Mouse (Mus musculus) ZHBTc4 (cell line): Measurements from ENCODE around the gene Ndufb4.
"Not testable (repeated sequence)": the region's sequence is repeated elsewhere in the genome, so short reads cannot be mapped to it uniquely, and the experiment has no call there.

Experiments
- DNase-seq: peaks from one replicate; pipeline ENCODE4 v3.0.0-alpha.2; 2011; ENCODE audit warnings: low read depth, low spot score

Ndufb4 gene

GRCm38 (mm10) chr16:37680216-37680615 is 26.0 kb upstream of the Ndufb4 start:
- DNase-seq = no peak

GRCm38 (mm10) chr16:37677586-37677985 is 23.3 kb upstream of the Ndufb4 start:
- no peak for DNase-seq

- DNase-seq = no peak
Measured at GRCm38 (mm10) chr16:37676677-37677072, 22.4 kb upstream of the Ndufb4 start.

- peak; percentile 65 for DNase-seq
Measured at GRCm38 (mm10) chr16:37676024-37676676, 21.9 kb upstream of the Ndufb4 start.

- DNase-seq = no peak
Measured at GRCm38 (mm10) chr16:37675326-37675725, 21.1 kb upstream of the Ndufb4 start.

GRCm38 (mm10) chr16:37670666-37671283 is 16.5 kb upstream of the Ndufb4 start:
- DNase-seq = no peak

- DNase-seq = no peak
Measured at GRCm38 (mm10) chr16:37665394-37665935, 11.2 kb upstream of the Ndufb4 start.

DNA sequence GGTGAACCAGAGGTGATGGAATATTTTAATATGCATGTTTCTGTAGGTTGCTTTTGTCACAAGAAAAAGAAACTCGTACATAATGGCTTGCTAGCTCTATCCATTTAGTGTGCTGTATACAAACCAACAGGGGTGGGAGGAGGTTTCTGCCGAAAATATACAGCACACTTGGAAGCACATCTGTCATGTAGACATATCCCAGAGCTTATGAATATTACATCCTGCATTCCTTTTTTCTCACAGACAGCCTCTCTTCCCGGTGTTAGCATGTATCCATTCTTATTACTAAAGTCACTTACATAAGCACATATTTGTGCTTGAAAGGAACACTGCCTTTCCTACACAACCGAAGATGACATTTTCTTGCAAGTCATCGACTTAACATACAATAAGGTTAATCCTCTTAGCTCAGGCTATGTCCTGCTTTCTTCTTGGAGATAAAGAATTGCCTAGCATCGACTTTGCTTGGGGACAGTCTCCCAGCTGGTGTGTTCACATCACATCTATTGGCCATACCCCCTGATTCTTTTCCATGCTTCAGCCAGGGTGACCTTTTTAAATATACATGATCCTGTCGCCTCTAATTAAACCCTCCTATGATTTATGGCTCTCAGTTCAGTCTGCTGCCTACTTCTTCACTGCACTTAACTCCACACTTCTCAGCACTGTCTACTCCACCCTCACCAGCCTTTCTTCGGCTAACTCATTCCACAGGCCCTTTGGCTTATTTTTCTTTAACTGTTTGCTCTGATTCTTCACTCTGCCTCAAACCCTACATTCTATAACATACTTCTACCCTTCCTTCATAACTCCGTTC is 9.6 kb upstream of the Ndufb4 start:
- DNase-seq = no peak

DNA sequence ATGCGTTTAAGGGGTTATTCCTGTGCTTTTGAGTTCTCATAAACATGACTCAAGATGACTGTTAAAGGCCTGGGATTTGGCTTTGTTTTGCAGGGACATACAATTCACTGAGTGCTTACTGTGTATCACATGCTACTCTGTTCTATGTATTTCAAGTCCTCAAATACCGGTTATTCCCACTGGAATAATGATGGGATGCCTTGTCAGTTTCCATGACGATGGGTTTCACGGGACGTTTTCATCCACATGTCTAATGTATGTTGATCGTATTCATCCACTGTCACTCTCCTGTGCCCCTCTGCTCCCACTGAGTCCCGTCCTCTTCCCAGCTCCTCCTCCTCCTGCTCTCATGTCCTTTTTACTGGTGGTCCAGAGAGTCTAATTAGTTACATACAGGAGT is 2.5 kb upstream of the Ndufb4 start:
- no peak for DNase-seq

DNA sequence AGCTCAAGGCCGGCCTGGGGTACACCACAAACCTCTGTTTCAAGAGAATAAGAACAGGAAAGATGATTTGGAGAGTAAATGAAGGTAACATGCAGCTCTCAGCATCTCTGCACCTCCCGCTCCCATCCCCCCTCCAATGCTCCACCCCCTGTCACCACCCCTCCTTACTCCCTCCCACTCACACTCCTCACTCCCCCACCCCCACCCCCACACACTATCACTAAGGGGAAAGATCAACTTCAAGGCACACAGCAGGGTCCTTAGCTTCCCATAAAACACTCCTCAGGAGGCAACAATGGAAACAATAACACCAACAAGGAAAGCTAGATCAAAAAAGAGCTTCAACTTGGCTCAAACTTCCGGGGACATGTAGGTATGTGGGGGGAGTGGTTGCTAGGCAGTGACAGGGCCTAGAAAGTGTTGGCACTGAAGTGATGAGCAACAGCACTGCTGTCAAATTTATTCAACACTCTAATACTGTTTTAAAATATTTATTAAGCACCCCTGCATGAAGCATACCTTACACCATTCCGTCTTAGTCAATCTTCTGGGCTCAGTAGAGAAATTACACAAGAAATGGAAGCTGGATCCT is 1.6 kb upstream of the Ndufb4 start:
- peak; percentile 86 for DNase-seq

DNA sequence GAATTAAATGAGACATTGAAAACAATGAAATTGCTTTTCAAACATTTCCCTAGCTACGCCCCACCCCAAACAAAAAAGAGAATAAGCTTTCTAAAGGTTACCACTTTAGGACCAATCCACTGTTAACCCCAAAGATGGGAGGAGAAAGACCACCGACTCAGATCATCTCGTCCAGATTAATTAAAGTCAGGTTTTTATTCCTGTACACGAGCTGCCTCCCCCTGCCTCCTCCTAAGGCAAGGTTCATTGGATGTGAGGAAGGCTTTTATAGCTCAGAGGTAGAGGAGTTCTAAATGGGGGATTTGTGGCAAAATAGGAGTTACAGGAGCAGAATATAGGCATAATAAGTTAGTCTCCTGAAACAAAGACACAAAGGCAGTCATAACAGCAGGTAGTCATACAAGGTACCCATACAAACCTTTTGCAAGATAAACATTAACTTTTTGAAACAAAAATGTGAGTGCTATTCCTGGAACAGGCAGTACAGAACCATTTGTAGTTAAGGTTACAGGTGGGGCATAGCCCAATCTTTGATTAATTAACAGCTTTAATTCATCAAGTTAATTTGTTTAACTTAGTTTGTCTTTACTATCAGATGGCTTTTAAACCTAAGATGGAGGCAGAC is 690 bp upstream of the Ndufb4 start:
- no peak for DNase-seq

DNA sequence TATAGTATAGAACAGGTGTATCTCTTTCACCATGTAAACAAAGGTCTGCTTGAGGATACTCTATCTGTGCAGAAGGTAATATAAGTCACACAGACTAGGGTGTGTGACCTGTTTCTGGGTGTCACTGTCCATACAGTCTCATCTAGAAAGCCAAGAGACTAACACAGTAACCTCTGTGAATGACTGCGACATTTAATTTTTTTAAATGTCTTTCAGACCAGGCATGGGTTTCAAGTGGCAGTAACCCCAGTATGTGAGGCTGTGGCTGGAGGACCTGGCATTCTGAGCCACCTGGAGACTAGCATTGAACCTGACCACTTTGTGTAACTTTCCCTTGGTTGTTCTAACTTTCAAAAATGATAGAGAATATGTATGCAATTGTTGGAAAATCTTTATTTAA is 1.2 kb downstream of the Ndufb4 start:
- DNase-seq = no peak

DNA sequence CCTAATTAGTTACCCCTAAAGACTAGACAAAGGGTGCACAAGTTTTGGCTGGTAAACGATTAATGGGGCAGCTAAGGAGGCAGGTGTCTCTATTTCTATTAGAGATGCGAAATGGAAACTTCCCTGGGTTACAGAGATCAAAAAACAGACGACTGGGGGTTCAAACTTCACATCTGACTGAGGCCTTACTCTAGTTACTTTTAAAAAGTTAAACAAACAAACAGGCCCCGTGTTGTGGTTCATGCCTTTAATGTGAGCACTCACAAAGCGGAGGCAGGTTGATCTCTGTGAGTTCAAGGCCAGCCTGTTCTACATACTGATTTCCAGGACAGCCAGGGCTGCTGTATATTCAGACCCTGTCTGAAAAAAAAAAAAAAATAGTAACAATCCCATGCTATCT is 1.6 kb downstream of the Ndufb4 start:
- no peak for DNase-seq

GRCm38 (mm10) chr16:37651467-37651866 is 2.8 kb downstream of the Ndufb4 start:
- peak; percentile 92 for DNase-seq

DNA sequence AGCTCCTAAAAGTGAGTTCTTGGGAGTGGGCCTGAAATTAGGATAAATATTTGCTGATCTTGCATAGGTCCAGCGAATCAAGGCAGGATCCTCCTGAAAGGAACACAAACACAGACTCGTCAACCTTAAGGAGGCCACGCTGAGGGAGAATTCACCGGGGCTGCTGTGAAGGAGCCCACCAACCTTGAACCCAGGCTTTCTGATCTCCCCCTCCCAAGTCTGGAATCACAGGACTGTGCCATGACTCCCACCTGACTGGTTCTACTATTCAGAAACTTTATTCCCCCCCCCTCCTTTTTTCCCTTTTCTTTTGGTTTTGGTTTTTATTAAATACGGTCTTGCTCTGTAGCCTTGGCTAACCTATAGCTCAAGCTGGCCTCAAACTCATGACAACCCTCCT is 5.2 kb downstream of the Ndufb4 start:
- no peak for DNase-seq

DNA sequence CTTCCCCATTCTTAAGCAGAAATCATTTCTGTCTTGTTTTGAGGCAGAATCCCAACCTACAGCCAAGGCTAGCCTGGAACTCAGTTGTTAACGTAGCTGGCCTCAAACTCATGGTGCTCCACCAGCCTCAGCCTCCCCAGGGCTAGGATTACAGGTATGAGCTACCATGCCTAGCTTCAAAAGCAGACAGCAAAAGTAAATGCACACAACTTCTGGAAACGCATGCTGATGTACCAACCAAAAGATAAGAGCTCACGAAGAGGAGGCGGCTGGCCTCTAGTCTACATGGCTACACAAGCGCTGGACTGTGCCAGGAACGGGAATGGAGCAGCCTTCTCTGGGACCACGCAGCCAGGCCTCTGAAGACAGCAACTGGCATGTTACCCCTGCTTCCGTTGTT is 6.3 kb downstream of the Ndufb4 start:
- no peak for DNase-seq

GRCm38 (mm10) chr16:37647067-37647466 is 7.2 kb downstream of the Ndufb4 start:
- DNase-seq = no peak

GRCm38 (mm10) chr16:37645799-37646198 is 8.5 kb downstream of the Ndufb4 start:
- no peak for DNase-seq

DNA sequence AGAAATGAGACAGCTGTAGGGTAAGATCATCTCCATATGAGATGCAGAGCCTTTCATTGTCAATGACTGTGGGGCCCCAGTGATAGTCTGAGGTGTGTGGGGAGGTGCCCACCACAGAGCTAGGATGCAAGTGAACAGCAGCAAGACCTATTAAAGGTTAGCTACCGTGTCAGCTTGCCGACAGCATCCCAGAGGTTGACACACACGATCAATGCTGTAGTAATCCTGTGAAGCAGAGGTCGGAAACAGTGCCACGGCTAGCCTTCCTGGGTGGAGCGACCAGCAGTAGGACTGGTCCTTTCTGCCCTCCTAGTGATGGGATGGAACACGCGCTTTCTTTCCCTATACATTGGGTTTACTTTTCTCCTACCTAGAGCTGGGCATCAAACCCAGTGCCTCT is 9.0 kb downstream of the Ndufb4 start:
- DNase-seq = no peak

- DNase-seq = no peak
Measured at GRCm38 (mm10) chr16:37644486-37644885, 9.8 kb downstream of the Ndufb4 start.

DNA sequence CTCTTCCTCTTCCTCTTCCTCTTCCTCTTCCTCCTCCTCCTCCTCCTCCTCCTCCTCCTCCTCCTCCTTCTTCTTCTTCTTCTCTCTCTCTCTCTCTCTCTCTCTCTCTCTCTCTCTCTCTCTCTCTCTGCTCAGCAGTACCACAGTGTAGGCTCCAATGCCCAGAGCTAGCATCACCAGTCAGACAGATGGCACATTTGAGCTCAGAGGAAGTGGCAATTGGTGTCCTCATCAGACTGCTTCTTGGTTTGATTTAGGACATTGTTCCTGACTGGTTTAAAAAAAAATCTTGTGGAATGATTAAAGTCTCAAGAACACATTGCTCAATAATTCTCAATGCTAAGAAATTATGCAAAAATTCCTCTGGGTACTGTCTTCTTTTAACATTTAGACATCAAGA is 13.7 kb downstream of the Ndufb4 start:
- not testable (repeated sequence) for DNase-seq

DNA sequence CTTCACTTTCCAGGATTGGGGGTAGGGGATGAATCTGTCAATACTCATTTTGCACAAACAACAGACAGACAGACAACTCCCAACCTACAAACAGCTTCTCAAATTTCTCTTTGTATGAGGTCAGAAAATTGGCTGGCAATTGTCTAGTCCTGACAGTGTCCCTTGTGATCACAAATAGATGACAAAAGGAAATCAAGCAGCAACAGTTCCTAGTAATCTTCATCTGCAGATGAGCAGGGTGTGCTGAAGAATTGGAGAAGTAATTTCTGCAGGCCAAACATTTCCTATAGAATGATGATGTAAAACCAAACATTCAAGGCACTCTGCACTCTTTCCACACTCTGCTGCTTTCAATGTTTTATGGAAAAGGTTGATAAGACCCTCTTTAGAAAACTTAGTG is 16.5 kb downstream of the Ndufb4 start:
- no peak for DNase-seq
